Mouse (Mus musculus) MEL (cell line): ENCODE measurements around the gene Bgn. TPM values are rescaled to one million over a fixed set of nuclear protein-coding genes. Genes with fewer than 3 reads are reported as not detected.

Source experiments
- DNase-seq: peaks from one replicate; pipeline ENCODE4 v3.0.0; 2011; ENCODE audit warnings: low read depth, low spot score
- H3K27ac ChIP-seq: 2 replicates; pipeline ENCODE4 v1.5.1; 2012; ENCODE audit warnings: low read depth, mild to moderate bottlenecking, control low read depth, low read length, moderate library complexity; ENCODE audit not compliant: control insufficient read depth
- H3K27me3 ChIP-seq, 2 experiments: fragments of 150-350 bp in 1 of 2; sonication (generic) in 1 of 2; 2 replicates each; pipeline ENCODE4 v1.6.1; 2012; ENCODE audit warnings: low read length in 2 of 2, mild to moderate bottlenecking in 2 of 2, improper control_type of control experiment in 1 of 2, moderate library complexity in 1 of 2; ENCODE audit not compliant: insufficient read depth in 2 of 2, control insufficient read depth in 1 of 2
- H3K36me3 ChIP-seq, 2 experiments: 2 replicates each; pipeline ENCODE4 v1.6.1; 2012 to 2014; ENCODE audit warnings: low read length in 2 of 2, improper control_type of control experiment in 1 of 2, inconsistent platforms in 1 of 2, mild to moderate bottlenecking in 1 of 2; ENCODE audit not compliant: insufficient read depth in 2 of 2, control insufficient read depth in 1 of 2
- H3K4me1 ChIP-seq, 2 experiments: fragments of 150-350 bp in 1 of 2; sonication (generic) in 1 of 2; 2 replicates each; pipeline ENCODE4 v1.6.1; 2012; ENCODE audit warnings: low read length in 2 of 2, improper control_type of control experiment in 1 of 2, mild to moderate bottlenecking in 1 of 2; ENCODE audit not compliant: insufficient read depth in 2 of 2, control insufficient read depth in 1 of 2
- H3K4me3 ChIP-seq, 2 experiments: fragments of 150-350 bp in 1 of 2; sonication (generic) in 1 of 2; 2 replicates each; pipeline ENCODE4 v1.5.1; 2012; ENCODE audit warnings: low read depth in 2 of 2, low read length in 2 of 2, mild to moderate bottlenecking in 2 of 2, moderate library complexity in 2 of 2, control low read depth in 1 of 2, improper control_type of control experiment in 1 of 2; ENCODE audit not compliant: control insufficient read depth in 1 of 2, insufficient read depth in 1 of 2
- H3K79me2 ChIP-seq: 2 replicates; pipeline ENCODE4 v1.6.1; 2012; ENCODE audit warnings: mild to moderate bottlenecking, low read length, moderate library complexity; ENCODE audit not compliant: control insufficient read depth, poor library complexity, insufficient read depth
- H3K9ac ChIP-seq: 2 replicates; pipeline ENCODE4 v1.6.1; 2012; ENCODE audit warnings: low read depth, mild to moderate bottlenecking, control low read depth, low read length, moderate library complexity; ENCODE audit not compliant: control insufficient read depth, poor library complexity, severe bottlenecking
- H3K9me3 ChIP-seq: fragments of 150-350 bp; sonication (generic); replicated peaks from 2 replicates; pipeline ENCODE4 v1.6.1; 2012; ENCODE audit warnings: mild to moderate bottlenecking, low read length, improper control_type of control experiment, moderate library complexity; ENCODE audit not compliant: insufficient read depth
- CHD1 ChIP-seq: IDR thresholded peaks from 2 replicates; pipeline ENCODE4 v1.6.1; 2012; ENCODE audit warnings: low read depth, mild to moderate bottlenecking, inconsistent platforms, low read length, improper control_type of control experiment
- CHD2 ChIP-seq: IDR thresholded peaks from 2 replicates; pipeline ENCODE4 v1.6.1; 2011; ENCODE audit warnings: low read length, improper control_type of control experiment
- CTCF ChIP-seq, 3 experiments: IDR thresholded peaks in 2 of 3; conservative IDR thresholded peaks in 1 of 3; 2 replicates each; pipeline ENCODE4 v1.5.1; 2011 to 2012; ENCODE audit warnings: low read length in 3 of 3, low read depth in 2 of 3, mild to moderate bottlenecking in 2 of 3, improper control_type of control experiment in 1 of 3, inconsistent platforms in 1 of 3, mixed read lengths in 1 of 3, moderate library complexity in 1 of 3; ENCODE audit not compliant: control insufficient read depth in 1 of 3, insufficient read depth in 1 of 3, poor library complexity in 1 of 3, severe bottlenecking in 1 of 3
- E2F4 ChIP-seq: IDR thresholded peaks from 2 replicates; pipeline ENCODE4 v1.6.1; 2011; ENCODE audit warnings: low read depth, low read length, improper control_type of control experiment, borderline replicate concordance
- ELF1 ChIP-seq: IDR thresholded peaks from 2 replicates; pipeline ENCODE4 v1.6.1; 2014; ENCODE audit warnings: low read depth, mild to moderate bottlenecking, inconsistent platforms, low read length, improper control_type of control experiment, moderate library complexity
- EP300 ChIP-seq, 2 experiments: IDR thresholded peaks; 2 replicates each; pipeline ENCODE4 v1.6.1; 2011; ENCODE audit warnings: improper control_type of control experiment in 2 of 2, low read length in 2 of 2, low read depth in 1 of 2, mild to moderate bottlenecking in 1 of 2
- ETS1 ChIP-seq: IDR thresholded peaks from 2 replicates; pipeline ENCODE4 v1.6.1; 2012; ENCODE audit warnings: low read depth, mild to moderate bottlenecking, inconsistent platforms, low read length, improper control_type of control experiment, moderate library complexity
- GATA1 ChIP-seq: IDR thresholded peaks from 2 replicates; pipeline ENCODE4 v1.6.1; 2011; ENCODE audit warnings: low read depth, low read length, improper control_type of control experiment
- HCFC1 ChIP-seq: IDR thresholded peaks from 2 replicates; pipeline ENCODE4 v1.6.1; 2012; ENCODE audit warnings: low read depth, mild to moderate bottlenecking, inconsistent platforms, low read length, improper control_type of control experiment, moderate library complexity
- KAT2A ChIP-seq: conservative IDR thresholded peaks from 2 replicates; pipeline ENCODE4 v1.6.1; 2012; ENCODE audit warnings: low read depth, low read length, improper control_type of control experiment, inconsistent platforms
- MAX ChIP-seq: IDR thresholded peaks from 2 replicates; pipeline ENCODE4 v1.6.1; 2011; ENCODE audit warnings: low read length, improper control_type of control experiment
- MAZ ChIP-seq: IDR thresholded peaks from 2 replicates; pipeline ENCODE4 v1.6.1; 2012; ENCODE audit warnings: low read depth, mild to moderate bottlenecking, inconsistent platforms, low read length, improper control_type of control experiment
- MEF2A ChIP-seq: IDR thresholded peaks from 2 replicates; pipeline ENCODE4 v1.6.1; 2014; ENCODE audit warnings: low read depth, mild to moderate bottlenecking, inconsistent platforms, low read length, improper control_type of control experiment; ENCODE audit not compliant: poor library complexity, insufficient replicate concordance, severe bottlenecking; ENCODE audit errors: extremely low read depth
- MXI1 ChIP-seq: IDR thresholded peaks from 2 replicates; pipeline ENCODE4 v1.6.1; 2011; ENCODE audit warnings: mild to moderate bottlenecking, low read depth, low read length, improper control_type of control experiment
- MYC ChIP-seq: IDR thresholded peaks from 2 replicates; pipeline ENCODE4 v1.6.1; 2011; ENCODE audit warnings: low read depth, mild to moderate bottlenecking, low read length, improper control_type of control experiment, moderate library complexity
- NRF1 ChIP-seq: IDR thresholded peaks from 2 replicates; pipeline ENCODE4 v1.6.1; 2014; ENCODE audit warnings: low read depth, mild to moderate bottlenecking, inconsistent platforms, low read length, improper control_type of control experiment, moderate library complexity; ENCODE audit not compliant: poor library complexity, insufficient read depth, severe bottlenecking
- POLR2A ChIP-seq, 2 experiments: IDR thresholded peaks; 2 replicates each; pipeline ENCODE4 v1.6.1; 2011 to 2012; ENCODE audit warnings: low read length in 2 of 2, mild to moderate bottlenecking in 2 of 2, control low read depth in 1 of 2, improper control_type of control experiment in 1 of 2, low read depth in 1 of 2, moderate library complexity in 1 of 2; ENCODE audit not compliant: control insufficient read depth in 1 of 2, insufficient read depth in 1 of 2, poor library complexity in 1 of 2
- POLR2AphosphoS5 ChIP-seq: IDR thresholded peaks from 2 replicates; pipeline ENCODE4 v1.6.1; 2012; ENCODE audit warnings: low read depth, borderline replicate concordance, mild to moderate bottlenecking, inconsistent platforms, low read length, moderate library complexity, mixed read lengths
- SIN3A ChIP-seq: IDR thresholded peaks from 2 replicates; pipeline ENCODE4 v1.6.1; 2012; ENCODE audit warnings: low read length, improper control_type of control experiment, inconsistent platforms
- SMC3 ChIP-seq: IDR thresholded peaks from 2 replicates; pipeline ENCODE4 v1.6.1; 2011; ENCODE audit warnings: low read depth, low read length, improper control_type of control experiment
- TCF12 ChIP-seq: IDR thresholded peaks from 2 replicates; pipeline ENCODE4 v1.6.1; 2014; ENCODE audit warnings: low read depth, mild to moderate bottlenecking, inconsistent platforms, low read length, improper control_type of control experiment, moderate library complexity
- UBTF ChIP-seq: IDR thresholded peaks from 2 replicates; pipeline ENCODE4 v1.6.1; 2012; ENCODE audit warnings: low read depth, mild to moderate bottlenecking, inconsistent platforms, low read length, improper control_type of control experiment, moderate library complexity, borderline replicate concordance; ENCODE audit not compliant: insufficient read depth
- USF2 ChIP-seq, 2 experiments: IDR thresholded peaks; 2 replicates each; pipeline ENCODE4 v1.6.1; 2011 to 2012; ENCODE audit warnings: improper control_type of control experiment in 2 of 2, low read length in 2 of 2, borderline replicate concordance in 1 of 2, inconsistent platforms in 1 of 2, low read depth in 1 of 2, mild to moderate bottlenecking in 1 of 2; ENCODE audit not compliant: insufficient read depth in 1 of 2
- ZC3H11A ChIP-seq: IDR thresholded peaks from 2 replicates; pipeline ENCODE4 v1.6.1; 2012; ENCODE audit warnings: low read depth, mild to moderate bottlenecking, inconsistent platforms, low read length, improper control_type of control experiment
- ZKSCAN1 ChIP-seq: IDR thresholded peaks from 2 replicates; pipeline ENCODE4 v1.6.1; 2012; ENCODE audit warnings: low read depth, mild to moderate bottlenecking, inconsistent platforms, low read length, improper control_type of control experiment, moderate library complexity
- ZNF384 ChIP-seq: IDR thresholded peaks from 2 replicates; pipeline ENCODE4 v1.6.1; 2012; ENCODE audit warnings: low read depth, mild to moderate bottlenecking, inconsistent platforms, low read length, improper control_type of control experiment
- polyA plus RNA-seq, 2 experiments: library from polyadenylated mRNA; stranded (reverse) in 1 of 2; unstranded in 1 of 2; fragments of >175 nt in 1 of 2; fragments of >200 nt in 1 of 2; gene quantifications; 2 replicates each; pipeline versions ENCODE4 v1.2.1 to v1.2.4; 2012; ENCODE audit warnings: low replicate concordance in 2 of 2, low read depth in 1 of 2; ENCODE audit not compliant: insufficient read length in 2 of 2, insufficient read depth in 1 of 2, missing spikeins in 1 of 2
- total RNA-seq: library from RNA; depleted of rRNA; stranded (reverse); fragments of 300-350 nt; gene quantifications from 2 replicates; pipeline ENCODE4 v1.2.3, GENCODE M21; 2012; rRNA removed

Bgn gene
- total RNA-seq (not detected in 2 replicates), polyA plus RNA-seq (not detected)

DNA sequence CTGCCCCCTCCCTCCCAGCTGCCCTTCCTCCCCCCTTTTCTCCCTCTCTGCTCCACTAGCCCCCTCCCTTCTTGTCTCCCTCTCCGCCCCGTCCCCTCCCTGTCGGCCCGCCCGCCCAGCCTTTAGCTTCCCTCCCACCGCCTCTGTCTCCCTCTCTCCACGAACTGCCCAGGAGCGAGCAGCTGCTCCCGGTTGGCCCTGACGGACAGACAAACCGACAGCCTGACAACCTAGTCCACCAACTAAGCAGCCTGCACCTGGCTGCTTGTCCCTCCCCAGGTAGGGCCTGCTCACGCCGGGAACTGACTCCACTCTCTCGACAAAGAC is at the start of gene Bgn:
Gene Bgn (plus strand): TSS at position 119 of the 327 bp plus-strand sequence.
- no peaks in the 10 kb centered on the region for H3K27me3 ChIP-seq

GRCm38 (mm10) chrX:73435252-73435651 is 48.1 kb upstream of the Bgn start, which contains the start of gene Trex2:
Gene Trex2, minus strand, starts transcription at chrX:73435344.
- Histone ChIP-seq H3K27ac (no peak within 1 kb of the TSS), H3K4me1 (peaks cover 0 to 6% of the 10 kb centered on the region in 2 experiments; a peak in 2 of 4 replicates), H3K79me2 (no peaks in the 10 kb centered on the region), H3K27me3 (no peaks in the 10 kb centered on the region), H3K9ac (no peak within 1 kb of the TSS), H3K4me3 (no peak within 1 kb of the TSS), H3K36me3 (peaks cover 0 to 9% of the 10 kb centered on the region in 2 experiments; a peak in 2 of 4 replicates), H3K9me3 (no peaks in the 10 kb centered on the region)
- DNase-seq, result no peak
- no peak for TF ChIP-seq CHD2
- TF ChIP-seq SMC3, result no peak
- no peak for TF ChIP-seq ZKSCAN1
- no peak for TF ChIP-seq TCF12
- no peak for TF ChIP-seq ZC3H11A
- TF ChIP-seq KAT2A, result no peak
- no peak for TF ChIP-seq E2F4
- no peak for TF ChIP-seq HCFC1
- no peak for TF ChIP-seq NRF1
- TF ChIP-seq ETS1, result no peak
- no peak for TF ChIP-seq SIN3A
- TF ChIP-seq ELF1, result no peak

More for the DNA sequence above, at the start of gene Bgn:
- H3K4me3 ChIP-seq, result no peak within 1 kb of the TSS
- TF ChIP-seq ZC3H11A, result no peak
- TF ChIP-seq MEF2A, result no peak
- TF ChIP-seq CHD1, result no peak
- TF ChIP-seq ZNF384, result no peak
- TF ChIP-seq GATA1, result no peak
- no peak for TF ChIP-seq MXI1
- no peak for TF ChIP-seq MYC
- TF ChIP-seq HCFC1, result no peak
- no peak for TF ChIP-seq ELF1
- no peak for TF ChIP-seq USF2 (IDR thresholded peaks at IDR 0.05; ENCODE audit: borderline replicate concordance in 1 of 2, insufficient read depth in 1 of 2, low read depth in 1 of 2, low read length in 2 of 2)
- no peak for TF ChIP-seq MAX
- TF ChIP-seq POLR2AphosphoS5, result no peak
- no peak for TF ChIP-seq ZKSCAN1
- TF ChIP-seq E2F4, result no peak
- TF ChIP-seq SIN3A, result no peak
- no peak for TF ChIP-seq EP300 (IDR thresholded peaks at IDR 0.05; ENCODE audit: low read depth in 1 of 2, low read length in 2 of 2)
- no peak for TF ChIP-seq CTCF (IDR thresholded peaks at IDR 0.05 in 2 of 3, conservative IDR thresholded peaks at IDR 0.05 in 1 of 3; ENCODE audit: control insufficient read depth in 1 of 3, insufficient read depth in 1 of 3, low read depth in 2 of 3, low read length in 3 of 3, poor library complexity in 1 of 3, severe bottlenecking in 1 of 3)
- no peak for TF ChIP-seq POLR2A (IDR thresholded peaks at IDR 0.05; ENCODE audit: control insufficient read depth in 1 of 2, insufficient read depth in 1 of 2, low read depth in 1 of 2, low read length in 2 of 2, poor library complexity in 1 of 2)
- no peak for TF ChIP-seq UBTF
- no peak for TF ChIP-seq MAZ
- no peak within 1 kb of the TSS for H3K27ac ChIP-seq
- H3K36me3 ChIP-seq, result no peaks in the 10 kb centered on the region
- H3K9me3 ChIP-seq, result no peaks in the 10 kb centered on the region
- H3K79me2 ChIP-seq, result no peaks in the 10 kb centered on the region
- H3K9ac ChIP-seq, result no peak within 1 kb of the TSS
- H3K4me1 ChIP-seq, result no peaks in the 10 kb centered on the region
- DNase-seq, result no peak
